8 mouse cellular contexts compared by ENCODE assay signal in genomic region chr9:64281105-64281780, GRCm38 (mm10). TPM values are rescaled to one million over a fixed set of nuclear protein-coding genes. Genes with fewer than 3 reads are reported as not detected.
A peak's percentile ranks its signal among the peaks of the same experiment; 100 is the strongest.
DNase-seq lines count a peak whose midpoint lies in the region; ATAC-seq lines count a peak whose summit lies in the region.

Tipin (plus strand) TSS chr9:64281581.

- ATAC-seq in megakaryocyte progenitor cell, adult 5-6 weeks (replicated peaks; ENCODE audit: poor library complexity) = peak; percentile 95

- peak; percentile 92 for DNase-seq in adipocyte (ENCODE audit: low spot score)
- peak; percentile 99 for DNase-seq in embryo, embryonic 10 days (ENCODE audit: low spot score)
- DNase-seq in gastrocnemius, postnatal 10 days = peak; percentile 97
- DNase-seq in induced T-regulatory cell, adult 2 months (ENCODE audit: low read depth) = peak; percentile 97
- peak; percentile 77 to 93 for DNase-seq in left cerebral cortex, adult 9 months (ENCODE audit: low spot score in 2 of 2)
- DNase-seq in right cerebral cortex, postnatal 14 days = peak; percentile 93
- DNase-seq in urinary bladder, postnatal 36 days (ENCODE audit: low spot score in 2 of 2) = peak; percentile 95

RNA-seq across cellular contexts. Expression of gene Tipin, which starts in this region (rescaled TPM):
- total RNA-seq in gastrocnemius, postnatal 10 days (2021) = 10 to 100 TPM; 19.2 to 24.3 TPM
- total RNA-seq in megakaryocyte progenitor cell, adult 5-6 weeks (2015) = 280 and 286 TPM in 2 replicates
- 316 and 335 TPM in 2 replicates for total RNA-seq in megakaryocyte progenitor cell, adult 5-6 weeks (2017)

Comparison
In these comparisons a context has a peak if more than half of its experiments do, and no peak if none do; other contexts are left out.
1. Peak in every context shown above with its lines: DNase-seq and ATAC-seq.
2. RNA of gene Tipin (total RNA-seq): 280 to 335 TPM in megakaryocyte progenitor cell, adult 5-6 weeks; 19.2 to 24.3 TPM in gastrocnemius, postnatal 10 days; every median in the first group is over 10 times any median in the second.